Mouse (Mus musculus): ENCODE measurements around the gene Slco2a1. TPM values are rescaled to one million over a fixed set of nuclear protein-coding genes. Genes with fewer than 3 reads are reported as not detected.

Slco2a1 gene
- polyA plus RNA-seq, 1 experiment from 2014 or later: 7.0 TPM

DNA sequence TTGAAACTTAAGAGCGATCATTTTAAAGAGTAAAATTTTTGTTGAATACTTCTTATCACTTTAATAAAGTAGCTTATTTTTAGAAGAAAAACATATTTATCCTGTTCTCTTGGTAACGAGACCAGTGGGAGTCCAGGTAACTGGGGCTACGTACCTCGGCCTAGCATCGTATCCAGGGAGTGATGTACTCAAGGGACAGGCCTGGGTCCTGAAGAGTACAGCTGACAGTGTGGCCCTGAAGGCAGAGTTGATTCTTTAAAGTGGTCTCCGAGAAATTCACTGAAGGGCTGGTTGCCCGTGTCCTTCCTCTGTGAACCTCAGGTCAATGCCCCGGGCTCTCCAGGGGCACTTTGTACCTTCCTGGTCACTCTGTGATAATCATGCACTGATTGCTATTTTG lies 129.4 kb downstream of the Slco2a1 start:
- H3K9ac ChIP-seq (ENCODE audit: low read length): no peak overlapping the region
- no peak overlapping the region for H3K4me2 ChIP-seq (ENCODE audit: low read length)
- 93% methylated on average over 8 of the region's 8 CpGs for WGBS
- H3K36me3 ChIP-seq (ENCODE audit: control insufficient read depth, insufficient read depth, low read length): no peaks in the 10 kb centered on the region
- no peak for ATAC-seq (replicated peaks; ENCODE audit: low FRiP score, low TSS enrichment, low read depth)
- H3K9me3 ChIP-seq (ENCODE audit: control insufficient read depth, low read length): no peaks in the 10 kb centered on the region
- no peak for DNase-seq (ENCODE audit: low spot score)
- H3K27ac ChIP-seq (ENCODE audit: low read depth): no peak overlapping the region
- no peak overlapping the region for H3K4me3 ChIP-seq (ENCODE audit: low read depth, low read length)
- no peaks in the 10 kb centered on the region for H3K4me1 ChIP-seq (replicated peaks; ENCODE audit: control insufficient read depth, insufficient read depth, low read length)
- H3K27me3 ChIP-seq (replicated peaks; ENCODE audit: control insufficient read depth, insufficient read depth, low read length): peaks cover 15% of the 10 kb centered on the region

DNA sequence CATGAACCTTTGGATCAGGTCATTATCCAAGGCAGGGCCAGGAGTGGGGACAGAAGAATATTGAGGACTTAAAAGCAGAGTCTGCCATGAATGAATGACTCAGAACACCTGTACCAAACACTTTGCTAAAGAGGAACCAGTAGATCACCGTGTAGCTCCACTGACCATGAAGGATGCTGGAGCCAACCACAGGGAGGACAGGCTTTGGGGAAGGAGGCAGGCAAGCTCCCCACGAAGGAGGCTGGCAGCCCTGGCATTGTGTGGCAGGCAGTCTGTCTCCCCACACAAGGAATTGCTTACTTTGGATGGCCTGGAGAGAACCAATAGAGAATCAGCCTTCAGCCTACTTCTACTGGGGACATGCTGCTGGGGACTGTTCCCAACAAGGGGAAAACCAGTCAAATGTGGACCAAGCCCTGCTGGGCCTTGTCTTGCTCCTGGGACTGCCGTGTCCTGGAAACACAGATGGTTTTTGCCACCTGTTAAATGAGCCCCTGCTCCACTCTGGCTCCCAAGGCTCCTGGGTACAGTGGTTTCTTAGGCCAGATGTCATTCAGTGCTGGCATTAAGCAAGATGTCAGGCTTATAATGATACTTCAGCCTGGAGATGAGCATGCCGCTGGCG lies 130.3 kb downstream of the Slco2a1 start:
- ATAC-seq (replicated peaks; ENCODE audit: low FRiP score, low TSS enrichment, low read depth) (no peak), DNase-seq (ENCODE audit: low spot score) (no peak)
- Histone ChIP-seq H3K27ac (ENCODE audit: low read depth) (no peak overlapping the region), H3K27me3 (replicated peaks; ENCODE audit: control insufficient read depth, insufficient read depth, low read length) (peaks cover 7% of the 10 kb centered on the region), H3K9me3 (ENCODE audit: control insufficient read depth, low read length) (no peaks in the 10 kb centered on the region), H3K9ac (ENCODE audit: low read length) (no peak overlapping the region), H3K36me3 (ENCODE audit: control insufficient read depth, insufficient read depth, low read length) (no peaks in the 10 kb centered on the region), H3K4me3 (ENCODE audit: low read depth, low read length) (no peak overlapping the region), H3K4me2 (ENCODE audit: low read length) (no peak overlapping the region), H3K4me1 (replicated peaks; ENCODE audit: control insufficient read depth, insufficient read depth, low read length) (no peaks in the 10 kb centered on the region)
- 83% methylated on average over 5 of the region's 5 CpGs for WGBS

DNA sequence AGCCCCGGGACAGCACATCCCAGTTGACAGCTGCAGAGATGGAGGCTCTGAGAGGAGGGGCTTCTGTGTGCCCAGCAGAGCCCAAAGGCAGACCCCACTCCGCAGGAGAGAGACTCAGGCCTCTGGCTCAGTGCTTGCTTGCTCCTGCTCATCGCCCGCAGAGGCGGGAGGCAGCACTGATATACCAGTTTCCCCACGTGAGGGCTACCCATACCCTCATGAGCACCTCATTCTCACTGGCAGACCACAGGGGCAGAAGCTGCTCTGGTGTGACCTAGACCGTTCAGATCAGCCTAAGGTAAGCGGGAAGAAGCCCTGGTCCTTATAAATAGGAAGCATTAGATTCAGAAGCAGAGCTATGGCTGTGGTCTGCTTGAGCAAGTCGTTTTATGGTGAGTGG lies 131.3 kb downstream of the Slco2a1 start:
- WGBS: 85% methylated on average over 9 of the region's 9 CpGs
- Histone ChIP-seq H3K9ac (ENCODE audit: low read length) (no peak overlapping the region), H3K36me3 (ENCODE audit: control insufficient read depth, insufficient read depth, low read length) (no peaks in the 10 kb centered on the region), H3K4me2 (ENCODE audit: low read length) (no peak overlapping the region), H3K4me1 (replicated peaks; ENCODE audit: control insufficient read depth, insufficient read depth, low read length) (no peaks in the 10 kb centered on the region), H3K27ac (ENCODE audit: low read depth) (no peak overlapping the region), H3K9me3 (ENCODE audit: control insufficient read depth, low read length) (no peaks in the 10 kb centered on the region), H3K27me3 (replicated peaks; ENCODE audit: control insufficient read depth, insufficient read depth, low read length) (no peaks in the 10 kb centered on the region; the same call in 1 of the 2 replicates), H3K4me3 (ENCODE audit: low read depth, low read length) (no peak overlapping the region)
- no peak for DNase-seq (ENCODE audit: low spot score)
- no peak for ATAC-seq (replicated peaks; ENCODE audit: low FRiP score, low TSS enrichment, low read depth)

DNA sequence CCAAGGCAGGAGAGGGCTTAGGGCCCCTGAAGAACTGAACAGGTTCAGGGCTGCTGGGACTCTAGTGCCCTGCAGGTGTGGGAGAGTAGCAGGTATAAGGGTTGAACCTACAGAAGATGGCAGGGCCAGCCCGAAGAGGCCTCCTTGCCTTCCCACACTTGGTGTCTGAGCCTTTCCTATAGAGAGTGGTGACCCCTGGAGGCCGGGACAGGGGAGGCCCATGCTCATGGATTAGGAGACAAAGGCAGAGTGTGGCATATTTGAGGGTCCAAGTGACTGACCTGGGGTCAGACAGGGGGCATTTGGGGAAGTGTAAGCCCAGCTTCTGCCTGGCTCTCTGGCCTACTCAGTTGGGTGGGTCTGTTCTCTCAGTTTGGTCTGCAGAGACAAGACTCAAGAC lies 131.7 kb downstream of the Slco2a1 start:
- WGBS: 51% methylated on average over 2 of the region's 2 CpGs
- H3K4me2 ChIP-seq (ENCODE audit: low read length): no peak overlapping the region
- H3K4me1 ChIP-seq (replicated peaks; ENCODE audit: control insufficient read depth, insufficient read depth, low read length): no peaks in the 10 kb centered on the region
- H3K27ac ChIP-seq (ENCODE audit: low read depth): no peak overlapping the region
- no peak overlapping the region for H3K4me3 ChIP-seq (ENCODE audit: low read depth, low read length)
- no peak overlapping the region for H3K9ac ChIP-seq (ENCODE audit: low read length)
- no peak for ATAC-seq (replicated peaks; ENCODE audit: low FRiP score, low TSS enrichment, low read depth)
- no peaks in the 10 kb centered on the region for H3K9me3 ChIP-seq (ENCODE audit: control insufficient read depth, low read length)
- no peaks in the 10 kb centered on the region for H3K27me3 ChIP-seq (replicated peaks; ENCODE audit: control insufficient read depth, insufficient read depth, low read length)
- no peaks in the 10 kb centered on the region for H3K36me3 ChIP-seq (ENCODE audit: control insufficient read depth, insufficient read depth, low read length)
- no peak for DNase-seq (ENCODE audit: low spot score)

DNA sequence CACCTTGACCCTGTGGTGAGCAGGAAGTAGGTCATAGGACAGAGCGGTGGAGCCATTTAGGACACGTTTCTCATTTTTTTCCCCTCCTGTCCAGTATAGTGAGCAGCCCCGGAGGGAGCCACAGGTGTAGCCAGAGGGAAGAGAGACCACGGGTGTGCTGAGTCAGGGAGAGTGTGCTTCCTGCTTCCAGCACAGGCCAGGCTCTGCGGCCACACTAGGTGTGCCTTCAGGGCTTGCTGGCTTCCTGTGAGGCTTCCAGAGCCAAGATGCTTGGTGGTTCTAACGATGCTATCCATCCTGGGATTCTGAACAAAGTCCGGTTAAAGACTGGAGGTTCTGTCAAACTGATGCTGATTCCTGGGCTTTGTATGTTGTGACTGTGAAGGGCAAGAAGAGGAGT lies 133.0 kb downstream of the Slco2a1 start:
- DNase-seq (ENCODE audit: low spot score) (no peak), ATAC-seq (replicated peaks; ENCODE audit: low FRiP score, low TSS enrichment, low read depth) (no peak)
- Histone ChIP-seq H3K27me3 (replicated peaks; ENCODE audit: control insufficient read depth, insufficient read depth, low read length) (no peaks in the 10 kb centered on the region), H3K4me1 (replicated peaks; ENCODE audit: control insufficient read depth, insufficient read depth, low read length) (no peaks in the 10 kb centered on the region), H3K27ac (ENCODE audit: low read depth) (no peak overlapping the region), H3K4me2 (ENCODE audit: low read length) (no peak overlapping the region), H3K4me3 (ENCODE audit: low read depth, low read length) (no peak overlapping the region), H3K36me3 (ENCODE audit: control insufficient read depth, insufficient read depth, low read length) (no peaks in the 10 kb centered on the region), H3K9ac (ENCODE audit: low read length) (no peak overlapping the region), H3K9me3 (ENCODE audit: control insufficient read depth, low read length) (no peaks in the 10 kb centered on the region)
- WGBS: 82% methylated on average over 7 of the region's 7 CpGs

DNA sequence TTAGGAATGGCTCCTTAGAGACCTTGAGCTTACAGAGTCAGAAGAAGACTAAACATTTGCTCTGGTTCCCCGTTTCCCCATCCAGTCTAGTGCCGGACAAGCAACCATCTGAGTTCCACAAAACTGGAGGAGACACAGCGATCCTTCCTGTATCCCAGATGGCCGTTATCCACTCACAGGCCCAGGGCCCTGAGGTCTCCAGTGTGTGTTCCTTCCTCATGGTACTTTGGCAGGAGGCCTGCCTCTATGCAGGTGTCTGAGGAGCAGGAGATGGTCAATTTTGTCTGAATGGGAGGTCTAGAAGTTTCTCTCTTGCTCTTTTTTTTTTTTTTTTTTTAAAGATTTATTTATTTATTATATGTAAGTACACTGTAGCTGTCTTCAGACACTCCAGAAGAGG lies 136.2 kb downstream of the Slco2a1 start:
- no peak for ATAC-seq (replicated peaks; ENCODE audit: low FRiP score, low TSS enrichment, low read depth)
- WGBS: 90% methylated on average over 4 of the region's 4 CpGs

DNA sequence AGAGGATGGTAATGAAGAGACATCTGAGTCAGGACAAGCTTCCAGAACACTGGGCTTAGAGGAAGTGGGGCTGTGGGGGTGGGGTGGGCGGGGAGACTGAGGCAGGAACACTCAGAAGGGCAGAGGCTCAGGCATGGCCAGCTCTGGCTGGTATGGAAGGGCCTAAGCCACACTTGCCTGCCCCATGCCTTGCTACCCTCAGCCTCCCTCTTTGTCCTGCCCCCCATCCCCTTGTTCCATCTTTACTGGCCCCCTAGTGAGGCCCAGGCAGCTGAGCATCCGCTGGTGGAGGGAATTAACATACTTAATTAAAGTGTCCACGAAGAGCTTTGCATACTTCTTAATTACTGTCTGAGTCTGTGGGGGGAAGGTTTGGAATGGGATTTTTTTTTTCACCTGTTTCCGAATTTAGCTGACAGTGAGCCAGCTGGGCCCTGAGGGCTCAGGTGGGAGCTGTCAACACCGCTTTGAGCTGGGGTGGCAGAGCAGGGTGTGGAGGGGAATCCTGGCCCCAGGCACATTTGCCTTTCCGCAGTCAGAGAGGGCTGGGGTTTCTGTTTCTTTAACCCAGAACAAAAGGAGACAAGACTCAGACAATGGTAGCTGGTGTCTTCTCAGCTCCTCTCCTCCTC lies 145.1 kb downstream of the Slco2a1 start:
- 47% methylated on average over 6 of the region's 6 CpGs for WGBS

More for the DNA sequence above, 136.2 kb downstream of the Slco2a1 start:
- Histone ChIP-seq H3K36me3 (ENCODE audit: control insufficient read depth, insufficient read depth, low read length) (no peaks in the 10 kb centered on the region), H3K4me1 (replicated peaks; ENCODE audit: control insufficient read depth, insufficient read depth, low read length) (no peaks in the 10 kb centered on the region), H3K27me3 (replicated peaks; ENCODE audit: control insufficient read depth, insufficient read depth, low read length) (no peaks in the 10 kb centered on the region), H3K9ac (ENCODE audit: low read length) (no peak overlapping the region), H3K27ac (ENCODE audit: low read depth) (no peak overlapping the region), H3K9me3 (ENCODE audit: control insufficient read depth, low read length) (no peaks in the 10 kb centered on the region), H3K4me2 (ENCODE audit: low read length) (no peak overlapping the region), H3K4me3 (ENCODE audit: low read depth, low read length) (no peak overlapping the region)
- DNase-seq (ENCODE audit: low spot score): no peak

DNA sequence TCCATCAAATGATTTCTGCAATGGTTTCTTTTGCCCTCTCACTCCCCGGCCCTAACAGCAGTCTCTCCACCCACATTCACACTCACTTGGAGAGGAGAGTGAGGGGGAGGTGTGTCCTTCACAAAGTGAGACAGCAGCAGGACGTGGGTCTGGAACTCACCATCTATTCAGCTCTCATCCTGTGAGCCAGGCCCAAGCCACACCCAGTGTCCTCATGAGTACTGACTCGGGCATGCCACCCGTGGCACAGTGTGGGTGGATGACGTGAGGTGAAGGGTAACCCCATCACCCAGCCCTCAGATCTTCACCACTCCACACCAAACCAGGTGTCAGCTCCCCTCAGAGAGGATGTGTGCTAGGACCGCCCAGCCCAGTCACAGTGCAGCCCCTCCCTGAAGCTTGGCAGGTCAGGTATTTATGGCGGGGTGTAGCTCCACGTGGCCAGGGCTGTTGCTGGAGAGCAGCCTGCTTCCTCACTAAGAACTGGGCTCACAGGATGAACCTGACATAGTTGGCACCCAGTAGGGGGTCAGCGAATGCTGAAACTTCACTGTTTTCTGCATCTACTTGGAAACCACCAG lies 146.0 kb downstream of the Slco2a1 start:
- H3K4me1 ChIP-seq (replicated peaks; ENCODE audit: control insufficient read depth, insufficient read depth, low read length): no peaks in the 10 kb centered on the region
- H3K27me3 ChIP-seq (replicated peaks; ENCODE audit: control insufficient read depth, insufficient read depth, low read length): no peaks in the 10 kb centered on the region
- peak; percentile 79 for ATAC-seq (replicated peaks; ENCODE audit: low FRiP score, low TSS enrichment, low read depth)
- H3K4me2 ChIP-seq (ENCODE audit: low read length): no peak overlapping the region
- DNase-seq (ENCODE audit: low spot score): peak; percentile 64
- WGBS: 41% methylated on average over 9 of the region's 9 CpGs
- H3K9ac ChIP-seq (ENCODE audit: low read length): no peak overlapping the region
- H3K4me3 ChIP-seq (ENCODE audit: low read depth, low read length): no peak overlapping the region
- no peaks in the 10 kb centered on the region for H3K36me3 ChIP-seq (ENCODE audit: control insufficient read depth, insufficient read depth, low read length)
- no peaks in the 10 kb centered on the region for H3K9me3 ChIP-seq (ENCODE audit: control insufficient read depth, low read length)
- no peak overlapping the region for H3K27ac ChIP-seq (ENCODE audit: low read depth)

More for the DNA sequence above, 145.1 kb downstream of the Slco2a1 start:
- no peaks in the 10 kb centered on the region for H3K36me3 ChIP-seq (ENCODE audit: control insufficient read depth, insufficient read depth, low read length)
- no peak for DNase-seq (ENCODE audit: low spot score)
- H3K9ac ChIP-seq (ENCODE audit: low read length): no peak overlapping the region
- H3K4me3 ChIP-seq (ENCODE audit: low read depth, low read length): no peak overlapping the region
- no peak overlapping the region for H3K4me2 ChIP-seq (ENCODE audit: low read length)
- no peaks in the 10 kb centered on the region for H3K9me3 ChIP-seq (ENCODE audit: control insufficient read depth, low read length)
- H3K4me1 ChIP-seq (replicated peaks; ENCODE audit: control insufficient read depth, insufficient read depth, low read length): no peaks in the 10 kb centered on the region
- ATAC-seq (replicated peaks; ENCODE audit: low FRiP score, low TSS enrichment, low read depth): no peak
- no peak overlapping the region for H3K27ac ChIP-seq (ENCODE audit: low read depth)
- H3K27me3 ChIP-seq (replicated peaks; ENCODE audit: control insufficient read depth, insufficient read depth, low read length): no peaks in the 10 kb centered on the region

DNA sequence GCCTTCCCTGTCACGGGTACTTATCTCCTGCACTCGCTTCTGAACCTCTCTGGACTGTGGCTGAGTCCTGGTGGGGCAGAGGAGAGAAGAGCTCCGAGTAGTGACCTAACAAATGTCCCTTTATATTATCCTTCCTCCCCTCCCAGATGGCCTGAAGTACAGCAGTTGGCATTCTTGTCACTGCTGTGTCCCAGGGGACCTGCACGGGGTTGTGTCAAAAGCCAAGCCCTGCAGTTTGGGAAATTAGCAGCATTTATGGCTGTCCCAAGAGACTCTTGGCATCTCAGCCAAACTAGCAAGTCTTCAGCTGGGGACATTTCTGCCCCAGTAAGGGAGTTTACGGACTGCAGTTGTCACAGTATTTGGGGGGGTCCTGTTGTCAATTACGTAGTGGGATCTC lies 151.0 kb downstream of the Slco2a1 start:
- no peak for DNase-seq (ENCODE audit: low spot score)
- 61% methylated on average over 6 of the region's 6 CpGs for WGBS
- Histone ChIP-seq H3K9ac (ENCODE audit: low read length) (no peak overlapping the region), H3K4me3 (ENCODE audit: low read depth, low read length) (no peak overlapping the region), H3K4me2 (ENCODE audit: low read length) (no peak overlapping the region), H3K4me1 (replicated peaks; ENCODE audit: control insufficient read depth, insufficient read depth, low read length) (no peaks in the 10 kb centered on the region; the same call in 1 of the 2 replicates), H3K9me3 (ENCODE audit: control insufficient read depth, low read length) (no peaks in the 10 kb centered on the region), H3K27ac (ENCODE audit: low read depth) (no peak overlapping the region), H3K27me3 (replicated peaks; ENCODE audit: control insufficient read depth, insufficient read depth, low read length) (no peaks in the 10 kb centered on the region), H3K36me3 (ENCODE audit: control insufficient read depth, insufficient read depth, low read length) (no peaks in the 10 kb centered on the region)
- ATAC-seq (replicated peaks; ENCODE audit: low FRiP score, low TSS enrichment, low read depth): no peak

All from intestine, embryonic 14.5 days (tissue).